Mouse (Mus musculus) embryonic facial prominence, embryonic 10.5 days (tissue): ENCODE measurements at regions not wholly inside any gene's neighbourhood (a gene's known extent, or its start where the extent isn't known, plus 50 kb on each side); places are given as distances from the start of the nearest gene placed in this dataset.

Experiments
- DNase-seq: peaks from one replicate; pipeline ENCODE4 v3.0.0-alpha.2; 2017; ENCODE audit warnings: low spot score
- H3K27ac ChIP-seq: fragments of 300-500 bp; sonication (generic); replicated peaks from 2 replicates; pipeline ENCODE4 v1.5.1; 2016; ENCODE audit warnings: mild to moderate bottlenecking
- H3K27me3 ChIP-seq: fragments of 300-500 bp; sonication (generic); replicated peaks from 2 replicates; pipeline ENCODE4 v1.6.1; 2016; ENCODE audit warnings: low read depth, mild to moderate bottlenecking; ENCODE audit not compliant: poor library complexity, severe bottlenecking
- H3K36me3 ChIP-seq: fragments of 300-500 bp; sonication (generic); replicated peaks from 2 replicates; pipeline ENCODE4 v1.6.1; 2016; ENCODE audit warnings: mild to moderate bottlenecking, moderate library complexity
- H3K4me1 ChIP-seq: fragments of 300-500 bp; sonication (generic); 2 replicates; pipeline ENCODE4 v1.6.1; 2016
- H3K4me3 ChIP-seq: fragments of 300-500 bp; sonication (generic); 2 replicates; pipeline ENCODE4 v1.5.1; 2016; ENCODE audit warnings: mild to moderate bottlenecking, moderate library complexity
- H3K9me3 ChIP-seq: fragments of 300-500 bp; sonication (generic); 2 replicates; pipeline ENCODE4 v1.6.1; 2016; ENCODE audit warnings: mild to moderate bottlenecking
- WGBS: fragments of 180-500 bp; shearing (Covaris S2); methylation state at CpG from one replicate; pipeline ENCODE4 v1.1.7; 2016; 5-methylcytosine and 5-hydroxymethylcytosine counted together

- Histone ChIP-seq H3K4me1 (no peaks in the 10 kb centered on the region), H3K9me3 (no peaks in the 10 kb centered on the region), H3K4me3 (no peak overlapping the region), H3K36me3 (no peaks in the 10 kb centered on the region), H3K27ac (no peak overlapping the region), H3K27me3 (peaks cover 24% of the 10 kb centered on the region)
- 68% methylated on average over 2 of the region's 2 CpGs for WGBS
- DNase-seq: no peak
Observed at GRCm38 (mm10) chr5:33548800-33549199, 80.6 kb downstream of the Fam53a start.

- Histone ChIP-seq H3K4me3 (no peak overlapping the region), H3K27me3 (peaks cover 77% of the 10 kb centered on the region), H3K4me1 (peaks cover 22% of the 10 kb centered on the region), H3K27ac (no peak overlapping the region), H3K9me3 (no peaks in the 10 kb centered on the region), H3K36me3 (no peaks in the 10 kb centered on the region)
- WGBS: 17% methylated on average over 5 of the region's 5 CpGs
- DNase-seq: peak; percentile 79
Observed at GRCm38 (mm10) chr5:33543372-33543771, 86.1 kb downstream of the Fam53a start.

- no peaks in the 10 kb centered on the region for H3K9me3 ChIP-seq
- no peak overlapping the region for H3K4me3 ChIP-seq
- WGBS: 81% methylated on average over 3 of the region's 3 CpGs
- H3K27me3 ChIP-seq: peaks cover 81% of the 10 kb centered on the region
- no peak for DNase-seq
- no peaks in the 10 kb centered on the region for H3K36me3 ChIP-seq
- no peak overlapping the region for H3K27ac ChIP-seq
- peaks cover 24% of the 10 kb centered on the region for H3K4me1 ChIP-seq
Observed at GRCm38 (mm10) chr5:33542643-33543042, 86.8 kb downstream of the Fam53a start.

GRCm38 (mm10) chr5:33542000-33542554, 87.4 kb downstream of the Fam53a start:
- Histone ChIP-seq H3K9me3 (no peaks in the 10 kb centered on the region), H3K27me3 (peaks cover 87% of the 10 kb centered on the region), H3K36me3 (no peaks in the 10 kb centered on the region), H3K4me1 (peaks cover 29% of the 10 kb centered on the region), H3K4me3 (no peak overlapping the region), H3K27ac (no peak overlapping the region)
- DNase-seq: peak; percentile 54
- 54% methylated on average over 11 of the region's 11 CpGs for WGBS

GRCm38 (mm10) chr5:33540259-33540658, 89.2 kb downstream of the Fam53a start:
- Histone ChIP-seq H3K36me3 (no peaks in the 10 kb centered on the region), H3K27me3 (peaks cover 93% of the 10 kb centered on the region), H3K9me3 (no peaks in the 10 kb centered on the region), H3K27ac (no peak overlapping the region), H3K4me3 (peak overlapping the region; percentile 11; the same call in 1 of the 2 replicates), H3K4me1 (peaks cover 44% of the 10 kb centered on the region)
- WGBS: 40% methylated on average over 23 of the region's 23 CpGs
- DNase-seq: no peak

GRCm38 (mm10) chr5:33537429-33537828, 92.0 kb downstream of the Fam53a start:
- no peak overlapping the region for H3K27ac ChIP-seq
- H3K9me3 ChIP-seq: no peaks in the 10 kb centered on the region
- WGBS: 20% methylated on average over 8 of the region's 8 CpGs
- H3K36me3 ChIP-seq: no peaks in the 10 kb centered on the region
- no peak for DNase-seq
- peaks cover 100% of the 10 kb centered on the region for H3K27me3 ChIP-seq
- no peak overlapping the region for H3K4me3 ChIP-seq
- peaks cover 49% of the 10 kb centered on the region for H3K4me1 ChIP-seq

- no peak for DNase-seq
- peaks cover 100% of the 10 kb centered on the region for H3K27me3 ChIP-seq
- H3K4me3 ChIP-seq: no peak overlapping the region
Observed at GRCm38 (mm10) chr5:33537017-33537416, 92.4 kb downstream of the Fam53a start.

GRCm38 (mm10) chr5:33536261-33536660, 93.2 kb downstream of the Fam53a start:
- peaks cover 98% of the 10 kb centered on the region for H3K27me3 ChIP-seq
- no peak for DNase-seq
- peaks cover 44% of the 10 kb centered on the region for H3K4me1 ChIP-seq
- H3K9me3 ChIP-seq: no peaks in the 10 kb centered on the region
- no peak overlapping the region for H3K4me3 ChIP-seq
- 74% methylated on average over 4 of the region's 4 CpGs for WGBS
- no peaks in the 10 kb centered on the region for H3K36me3 ChIP-seq
- H3K27ac ChIP-seq: no peak overlapping the region

More at GRCm38 (mm10) chr5:33537017-33537416, 92.4 kb downstream of the Fam53a start:
- Histone ChIP-seq H3K27ac (no peak overlapping the region), H3K36me3 (no peaks in the 10 kb centered on the region), H3K9me3 (no peaks in the 10 kb centered on the region), H3K4me1 (peaks cover 45% of the 10 kb centered on the region)
- WGBS: 60% methylated on average over 4 of the region's 4 CpGs

GRCm38 (mm10) chr5:33535145-33536010, 94.1 kb downstream of the Fam53a start:
- H3K4me3 ChIP-seq: peak overlapping the region; percentile 43
- WGBS: 4% methylated on average over 21 of the region's 21 CpGs
- H3K4me1 ChIP-seq: peaks cover 43% of the 10 kb centered on the region
- H3K36me3 ChIP-seq: no peaks in the 10 kb centered on the region
- peaks cover 91% of the 10 kb centered on the region for H3K27me3 ChIP-seq
- DNase-seq: peak; percentile 53
- no peaks in the 10 kb centered on the region for H3K9me3 ChIP-seq
- no peak overlapping the region; the same call in 1 of the 2 replicates for H3K27ac ChIP-seq

- DNase-seq: no peak
- no peaks in the 10 kb centered on the region for H3K36me3 ChIP-seq
- H3K27ac ChIP-seq: no peak overlapping the region
- H3K27me3 ChIP-seq: peaks cover 86% of the 10 kb centered on the region
- H3K4me1 ChIP-seq: peaks cover 44% of the 10 kb centered on the region
- no peaks in the 10 kb centered on the region for H3K9me3 ChIP-seq
- peak overlapping the region; percentile 43 for H3K4me3 ChIP-seq
- WGBS: 5% methylated on average over 13 of the region's 13 CpGs
Observed at GRCm38 (mm10) chr5:33534345-33534744, 95.1 kb downstream of the Fam53a start.

GRCm38 (mm10) chr5:33533185-33533584, 96.2 kb downstream of the Fam53a start:
- DNase-seq: no peak
- H3K4me3 ChIP-seq: no peak overlapping the region
- H3K4me1 ChIP-seq: peaks cover 56% of the 10 kb centered on the region
- H3K9me3 ChIP-seq: no peaks in the 10 kb centered on the region
- 92% methylated on average over 4 of the region's 4 CpGs for WGBS
- H3K27ac ChIP-seq: no peak overlapping the region
- peaks cover 86% of the 10 kb centered on the region for H3K27me3 ChIP-seq
- H3K36me3 ChIP-seq: no peaks in the 10 kb centered on the region

GRCm38 (mm10) chr5:33531263-33531662, 97.5 kb upstream of the Nkx1-1 start:
- H3K27me3 ChIP-seq: peaks cover 86% of the 10 kb centered on the region
- H3K4me1 ChIP-seq: peaks cover 50% of the 10 kb centered on the region

GRCm38 (mm10) chr5:33529771-33530170, 96.0 kb upstream of the Nkx1-1 start:
- 38% methylated on average over 13 of the region's 13 CpGs for WGBS
- no peak overlapping the region for H3K27ac ChIP-seq

More at GRCm38 (mm10) chr5:33531263-33531662, 97.5 kb upstream of the Nkx1-1 start:
- WGBS: 92% methylated on average over 1 of the region's 1 CpGs
- Histone ChIP-seq H3K36me3 (no peaks in the 10 kb centered on the region), H3K4me3 (no peak overlapping the region), H3K27ac (no peak overlapping the region), H3K9me3 (no peaks in the 10 kb centered on the region)
- DNase-seq: no peak

More at GRCm38 (mm10) chr5:33529771-33530170, 96.0 kb upstream of the Nkx1-1 start:
- H3K4me3 ChIP-seq: no peak overlapping the region
- peaks cover 35% of the 10 kb centered on the region for H3K4me1 ChIP-seq
- H3K27me3 ChIP-seq: peaks cover 77% of the 10 kb centered on the region
- no peak for DNase-seq
- no peaks in the 10 kb centered on the region for H3K9me3 ChIP-seq
- no peaks in the 10 kb centered on the region for H3K36me3 ChIP-seq
